In the genomic region with DNA sequence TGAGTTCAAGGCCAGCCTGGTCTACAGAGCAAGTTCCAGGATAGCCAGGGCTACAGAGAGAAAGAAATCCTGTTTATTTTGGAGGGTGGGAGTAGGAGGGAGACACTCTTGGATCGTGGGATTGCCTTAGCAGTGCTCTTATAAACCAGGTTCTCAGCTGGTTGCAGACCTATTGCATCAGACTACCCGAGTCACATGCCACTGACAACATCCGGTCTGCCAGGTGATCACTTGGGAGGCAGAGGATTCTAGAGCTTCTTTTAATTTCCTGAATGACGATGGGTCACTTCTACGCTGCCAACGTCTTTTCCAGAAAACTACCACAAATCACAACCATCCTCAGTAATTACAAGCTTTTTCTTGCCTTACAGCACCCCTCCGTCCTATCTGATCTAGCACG, we compare ENCODE assay signal across 7 mouse cellular contexts. TPM values are rescaled to one million over a fixed set of nuclear protein-coding genes. Genes with fewer than 3 reads are reported as not detected.
DNase-seq lines count a peak whose midpoint lies in the region; ATAC-seq lines count a peak whose summit lies in the region.

No protein-coding gene starts in this region.

- peaks cover 8% of the 10 kb centered on the region; the same call in 1 of the 2 replicates for H3K4me1 ChIP-seq in heart, embryonic 11.5 days (ENCODE audit: control insufficient read depth, insufficient read depth, low read length)

- peak; percentile 89 for DNase-seq in 416B (ENCODE audit: low read depth)
- peak; percentile 77 for DNase-seq in CD4-positive, CD25-positive, alpha-beta regulatory T cell, adult 2 months (ENCODE audit: low read depth, low spot score)
- DNase-seq in c-Kit-positive CD71-positive TER-119-positive erythroid progenitor cells, embryonic 14.5 days (ENCODE audit: low spot score): peak; percentile 83
- DNase-seq in kidney, postnatal 10 days: peak; percentile 58
- peak; percentile 86 for DNase-seq in lung, postnatal 36 days
- peak; percentile 44 to 65 for DNase-seq in spleen, postnatal 10 days (ENCODE audit: low spot score in 2 of 2)

- no peak for ATAC-seq in heart, embryonic 11.5 days (replicated peaks; ENCODE audit: insufficient number of reproducible peaks, low FRiP score, low TSS enrichment)

- H3K9ac ChIP-seq in heart, embryonic 11.5 days (ENCODE audit: low read depth, low read length): peak overlapping the region; percentile 92

- H3K4me3 ChIP-seq in heart, embryonic 11.5 days (ENCODE audit: low read depth, low read length): peak overlapping the region; percentile 92

- H3K4me2 ChIP-seq in heart, embryonic 11.5 days: peak overlapping the region; percentile 92

- H3K36me3 ChIP-seq in heart, embryonic 11.5 days (ENCODE audit: control insufficient read depth, insufficient read depth, low read length): 0 out of 2 replicates have a peak, but pooled peaks cover 3% of the 10 kb centered on the region

- H3K27ac ChIP-seq in heart, embryonic 11.5 days (ENCODE audit: low read depth, low read length): 0 out of 2 replicates have a peak overlapping the region, but pooled peaks have one; percentile 80

- no peaks in the 10 kb centered on the region for H3K9me3 ChIP-seq in heart, embryonic 11.5 days (replicated peaks; ENCODE audit: control insufficient read depth, low read length)

- 21% methylated on average over 8 of the region's 8 CpGs for WGBS in heart, embryonic 11.5 days (ENCODE audit: insufficient replicate concordance)

- no peaks in the 10 kb centered on the region for H3K27me3 ChIP-seq in heart, embryonic 11.5 days (ENCODE audit: control insufficient read depth, insufficient read depth, low read length)

RNA-seq across cellular contexts. Expression of gene Sars, which starts 1.0 kb away (rescaled TPM):
- 103 and 114 TPM in 2 replicates for polyA plus RNA-seq in heart, embryonic 11.5 days (2014; fragmentation: Nextera tagmentation; extraction: Ambion mirVana)

RNA-seq across cellular contexts. Expression of gene Celsr2, which starts 28.7 kb away (rescaled TPM):
- 3.1 and 3.7 TPM in 2 replicates for polyA plus RNA-seq in heart, embryonic 11.5 days (2014; fragmentation: Nextera tagmentation; extraction: Ambion mirVana)
